Mouse (Mus musculus): Measurements from ENCODE around the gene Slu7. TPM values are rescaled to one million over a fixed set of nuclear protein-coding genes. Genes with fewer than 3 reads are reported as not detected.

Slu7 gene
- polyA plus RNA-seq, 1 experiment from 2014 or later: 55.4 TPM

DNA sequence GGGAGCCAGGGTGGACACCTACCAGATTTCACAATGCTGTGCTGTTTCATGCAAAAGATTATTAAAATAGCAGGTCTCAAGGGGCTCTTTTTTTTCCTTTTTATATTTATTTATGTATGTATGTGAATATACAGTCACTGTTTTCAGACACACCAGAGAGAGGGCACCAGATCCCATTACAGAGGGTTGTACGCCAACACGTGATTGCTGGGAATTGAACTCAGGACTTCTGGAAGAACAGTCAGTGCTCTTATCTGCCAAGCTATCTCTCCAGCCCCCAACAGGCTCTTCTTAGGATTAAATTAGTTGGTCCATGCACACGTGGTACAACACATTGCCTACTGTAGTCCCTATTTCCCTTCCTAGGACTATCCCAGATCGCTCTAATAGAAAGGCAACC is 40.2 kb upstream of the Slu7 start:
- Histone ChIP-seq H3K27me3 (ENCODE audit: control insufficient read depth, insufficient read depth, low read length) (no peaks in the 10 kb centered on the region), H3K9me3 (ENCODE audit: control insufficient read depth, low read depth, low read length) (no peaks in the 10 kb centered on the region), H3K27ac (ENCODE audit: low read length) (no peak overlapping the region), H3K36me3 (ENCODE audit: control insufficient read depth, insufficient read depth, low read length) (no peaks in the 10 kb centered on the region), H3K4me1 (ENCODE audit: control insufficient read depth, insufficient read depth, low read length) (no peaks in the 10 kb centered on the region), H3K9ac (replicated peaks; ENCODE audit: low read depth, low read length) (no peak overlapping the region), H3K4me3 (ENCODE audit: low read depth, low read length) (no peak overlapping the region), H3K4me2 (replicated peaks; ENCODE audit: low read depth, low read length) (no peak overlapping the region)
- WGBS: 83% methylated on average over 4 of the region's 4 CpGs
- no peak for ATAC-seq (ENCODE audit: insufficient number of reproducible peaks, insufficient read depth, low FRiP score, low read depth)

DNA sequence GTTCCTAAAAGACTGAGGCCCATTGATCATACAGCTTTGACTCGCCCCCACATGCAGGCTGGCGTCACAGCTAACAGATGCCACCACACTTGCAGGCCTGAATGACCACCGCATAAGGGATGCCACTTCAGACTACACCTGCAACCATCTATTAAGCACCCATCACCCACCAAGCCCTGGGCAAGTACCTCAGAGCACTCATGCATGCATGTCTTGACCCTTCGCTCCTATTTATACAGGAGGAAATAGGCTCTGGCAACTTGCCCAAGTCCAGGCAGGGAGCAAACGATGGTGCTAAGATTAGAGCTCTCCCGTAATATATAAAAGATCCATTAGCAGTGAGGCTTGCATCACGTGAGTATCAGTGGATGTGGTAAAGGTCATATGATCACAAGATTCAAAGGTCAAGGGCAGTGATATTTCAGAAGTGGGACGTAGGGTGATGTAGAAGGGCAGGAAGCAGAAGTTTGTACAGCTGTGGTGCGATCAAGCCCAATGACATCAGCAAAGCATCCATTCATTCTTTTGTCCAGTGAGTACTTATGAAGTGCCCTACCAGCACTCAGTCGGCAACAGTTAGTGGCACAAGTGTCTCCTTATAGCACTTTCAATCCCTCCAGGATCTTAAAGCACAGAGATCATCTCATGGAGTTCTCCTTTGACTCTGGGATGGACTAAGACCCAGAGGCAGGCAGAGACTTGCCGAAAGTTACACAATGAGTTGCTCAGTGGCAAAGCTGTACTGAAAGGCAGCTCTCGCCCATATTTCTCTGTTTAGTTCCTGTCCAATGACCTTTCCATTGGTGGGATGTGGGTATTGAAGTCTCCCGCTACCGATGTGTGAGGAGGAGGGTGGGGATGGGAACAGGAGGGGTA is 38.2 kb upstream of the Slu7 start:
- Histone ChIP-seq H3K36me3 (ENCODE audit: control insufficient read depth, insufficient read depth, low read length) (no peaks in the 10 kb centered on the region), H3K4me1 (ENCODE audit: control insufficient read depth, insufficient read depth, low read length) (no peaks in the 10 kb centered on the region), H3K4me3 (ENCODE audit: low read depth, low read length) (no peak overlapping the region), H3K27me3 (ENCODE audit: control insufficient read depth, insufficient read depth, low read length) (no peaks in the 10 kb centered on the region), H3K9ac (replicated peaks; ENCODE audit: low read depth, low read length) (no peak overlapping the region), H3K9me3 (ENCODE audit: control insufficient read depth, low read depth, low read length) (no peaks in the 10 kb centered on the region), H3K27ac (ENCODE audit: low read length) (no peak overlapping the region), H3K4me2 (replicated peaks; ENCODE audit: low read depth, low read length) (no peak overlapping the region)
- 57% methylated on average over 14 of the region's 14 CpGs for WGBS
- ATAC-seq (ENCODE audit: insufficient number of reproducible peaks, insufficient read depth, low FRiP score, low read depth): no peak

DNA sequence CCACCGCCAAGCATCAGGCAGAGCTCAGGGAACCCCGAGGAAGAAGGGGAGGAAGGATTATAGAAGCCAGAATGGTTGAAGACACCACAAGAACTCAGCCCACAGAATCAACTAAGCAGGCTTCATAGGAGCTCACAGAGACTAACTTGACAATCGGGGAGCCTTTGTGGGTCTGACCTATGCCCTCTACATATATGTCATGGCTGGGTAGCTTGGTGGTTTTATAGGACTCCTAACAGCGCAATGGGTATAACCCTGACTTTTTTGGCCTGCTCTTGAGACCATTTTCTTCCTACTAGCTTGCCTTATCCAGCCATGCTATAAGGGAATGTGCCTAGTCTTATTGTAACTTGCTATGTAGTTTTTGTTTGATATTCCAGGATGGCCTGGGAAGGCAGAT is 37.3 kb upstream of the Slu7 start:
- Histone ChIP-seq H3K27ac (ENCODE audit: low read length) (no peak overlapping the region), H3K9me3 (ENCODE audit: control insufficient read depth, low read depth, low read length) (no peaks in the 10 kb centered on the region), H3K9ac (replicated peaks; ENCODE audit: low read depth, low read length) (no peak overlapping the region), H3K4me3 (ENCODE audit: low read depth, low read length) (no peak overlapping the region), H3K36me3 (ENCODE audit: control insufficient read depth, insufficient read depth, low read length) (no peaks in the 10 kb centered on the region), H3K4me1 (ENCODE audit: control insufficient read depth, insufficient read depth, low read length) (no peaks in the 10 kb centered on the region), H3K27me3 (ENCODE audit: control insufficient read depth, insufficient read depth, low read length) (no peaks in the 10 kb centered on the region), H3K4me2 (replicated peaks; ENCODE audit: low read depth, low read length) (no peak overlapping the region)
- 91% methylated on average over 4 of the region's 4 CpGs for WGBS
- no peak for ATAC-seq (ENCODE audit: insufficient number of reproducible peaks, insufficient read depth, low FRiP score, low read depth)

- WGBS: 74% methylated on average over 7 of the region's 7 CpGs
- no peaks in the 10 kb centered on the region for H3K9me3 ChIP-seq (ENCODE audit: control insufficient read depth, low read depth, low read length)
- ATAC-seq (ENCODE audit: insufficient number of reproducible peaks, insufficient read depth, low FRiP score, low read depth): no peak
- no peak overlapping the region for H3K9ac ChIP-seq (replicated peaks; ENCODE audit: low read depth, low read length)
- H3K4me1 ChIP-seq (ENCODE audit: control insufficient read depth, insufficient read depth, low read length): no peaks in the 10 kb centered on the region
- H3K36me3 ChIP-seq (ENCODE audit: control insufficient read depth, insufficient read depth, low read length): no peaks in the 10 kb centered on the region
- H3K4me3 ChIP-seq (ENCODE audit: low read depth, low read length): no peak overlapping the region
- no peak overlapping the region for H3K27ac ChIP-seq (ENCODE audit: low read length)
- H3K27me3 ChIP-seq (ENCODE audit: control insufficient read depth, insufficient read depth, low read length): no peaks in the 10 kb centered on the region
- no peak overlapping the region for H3K4me2 ChIP-seq (replicated peaks; ENCODE audit: low read depth, low read length)
Measured at GRCm38 (mm10) chr11:43396672-43397071, 36.9 kb upstream of the Slu7 start.

DNA sequence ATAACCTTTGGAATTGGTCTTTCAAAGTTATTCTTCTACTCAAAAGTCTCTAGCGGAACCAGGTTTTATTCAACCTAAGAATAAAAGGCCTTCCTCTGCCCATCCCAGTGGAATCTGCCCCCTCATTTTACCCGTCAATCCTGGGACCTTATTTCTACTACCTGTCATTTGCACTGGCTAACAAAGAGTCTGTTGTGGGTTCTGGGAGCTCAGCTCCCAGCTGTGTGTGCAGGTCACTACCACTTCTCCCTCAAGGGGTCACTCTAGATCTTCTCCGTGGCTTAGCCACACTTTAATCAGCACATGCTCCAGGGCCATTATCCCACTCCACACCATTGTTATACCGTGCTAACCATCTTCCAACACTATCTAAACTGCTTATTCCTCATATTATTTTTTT is 34.2 kb upstream of the Slu7 start:
- Histone ChIP-seq H3K4me1 (ENCODE audit: control insufficient read depth, insufficient read depth, low read length) (no peaks in the 10 kb centered on the region), H3K27ac (ENCODE audit: low read length) (no peak overlapping the region), H3K4me3 (ENCODE audit: low read depth, low read length) (no peak overlapping the region), H3K4me2 (replicated peaks; ENCODE audit: low read depth, low read length) (no peak overlapping the region), H3K9ac (replicated peaks; ENCODE audit: low read depth, low read length) (no peak overlapping the region), H3K36me3 (ENCODE audit: control insufficient read depth, insufficient read depth, low read length) (no peaks in the 10 kb centered on the region), H3K9me3 (ENCODE audit: control insufficient read depth, low read depth, low read length) (no peaks in the 10 kb centered on the region), H3K27me3 (ENCODE audit: control insufficient read depth, insufficient read depth, low read length) (no peaks in the 10 kb centered on the region)
- 42% methylated on average over 4 of the region's 4 CpGs for WGBS
- ATAC-seq (ENCODE audit: insufficient number of reproducible peaks, insufficient read depth, low FRiP score, low read depth): no peak

- no peaks in the 10 kb centered on the region for H3K4me1 ChIP-seq (ENCODE audit: control insufficient read depth, insufficient read depth, low read length)
- H3K9ac ChIP-seq (replicated peaks; ENCODE audit: low read depth, low read length): no peak overlapping the region
- no peak overlapping the region for H3K4me3 ChIP-seq (ENCODE audit: low read depth, low read length)
- H3K9me3 ChIP-seq (ENCODE audit: control insufficient read depth, low read depth, low read length): peaks cover 3% of the 10 kb centered on the region; the same call in 1 of the 2 replicates
- no peak overlapping the region for H3K4me2 ChIP-seq (replicated peaks; ENCODE audit: low read depth, low read length)
- H3K27ac ChIP-seq (ENCODE audit: low read length): no peak overlapping the region
- no peaks in the 10 kb centered on the region for H3K36me3 ChIP-seq (ENCODE audit: control insufficient read depth, insufficient read depth, low read length)
- no peak for ATAC-seq (ENCODE audit: insufficient number of reproducible peaks, insufficient read depth, low FRiP score, low read depth)
- WGBS: 95% methylated on average over 1 of the region's 1 CpGs
- no peaks in the 10 kb centered on the region for H3K27me3 ChIP-seq (ENCODE audit: control insufficient read depth, insufficient read depth, low read length)
Measured at GRCm38 (mm10) chr11:43400131-43400530, 33.4 kb upstream of the Slu7 start.

DNA sequence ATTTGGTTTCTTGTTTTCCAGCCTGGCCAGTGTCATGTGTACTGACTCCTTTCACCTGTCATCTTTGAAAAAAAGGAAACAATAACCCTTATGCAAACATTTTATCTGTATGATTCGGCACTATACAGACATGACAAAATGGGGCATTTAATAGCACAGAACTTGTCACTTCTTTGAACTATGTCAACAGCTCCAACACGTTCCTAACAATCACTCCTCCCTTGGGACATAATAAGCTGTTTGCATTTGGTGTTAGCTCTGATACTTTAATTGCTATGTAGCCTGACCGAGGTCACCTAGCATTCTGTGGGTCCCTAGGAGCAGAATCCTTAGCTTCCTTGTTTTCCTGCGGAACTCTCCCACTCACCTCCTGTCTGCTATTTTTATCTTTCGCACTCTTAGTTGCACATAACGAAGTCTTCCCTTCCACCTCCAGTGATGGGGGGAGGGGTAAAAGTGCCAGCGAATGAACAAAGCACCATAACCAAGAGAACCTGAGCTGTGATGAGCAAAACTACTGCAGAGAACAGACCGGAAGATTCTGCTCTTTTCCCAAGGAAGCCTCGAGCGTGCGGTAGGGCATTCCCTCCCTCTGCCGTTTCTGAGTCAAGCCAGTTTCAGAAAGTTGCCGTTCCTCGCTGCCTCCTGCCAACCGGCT is 29.3 kb upstream of the Slu7 start:
- WGBS: 75% methylated on average over 15 of the region's 15 CpGs
- Histone ChIP-seq H3K9ac (replicated peaks; ENCODE audit: low read depth, low read length) (no peak overlapping the region), H3K4me2 (replicated peaks; ENCODE audit: low read depth, low read length) (no peak overlapping the region), H3K9me3 (ENCODE audit: control insufficient read depth, low read depth, low read length) (peaks cover 3% of the 10 kb centered on the region; the same call in 1 of the 2 replicates), H3K4me1 (ENCODE audit: control insufficient read depth, insufficient read depth, low read length) (no peaks in the 10 kb centered on the region), H3K36me3 (ENCODE audit: control insufficient read depth, insufficient read depth, low read length) (no peaks in the 10 kb centered on the region), H3K27me3 (ENCODE audit: control insufficient read depth, insufficient read depth, low read length) (no peaks in the 10 kb centered on the region), H3K4me3 (ENCODE audit: low read depth, low read length) (no peak overlapping the region), H3K27ac (ENCODE audit: low read length) (no peak overlapping the region)
- peak; percentile 80 for ATAC-seq (ENCODE audit: insufficient number of reproducible peaks, insufficient read depth, low FRiP score, low read depth)

DNA sequence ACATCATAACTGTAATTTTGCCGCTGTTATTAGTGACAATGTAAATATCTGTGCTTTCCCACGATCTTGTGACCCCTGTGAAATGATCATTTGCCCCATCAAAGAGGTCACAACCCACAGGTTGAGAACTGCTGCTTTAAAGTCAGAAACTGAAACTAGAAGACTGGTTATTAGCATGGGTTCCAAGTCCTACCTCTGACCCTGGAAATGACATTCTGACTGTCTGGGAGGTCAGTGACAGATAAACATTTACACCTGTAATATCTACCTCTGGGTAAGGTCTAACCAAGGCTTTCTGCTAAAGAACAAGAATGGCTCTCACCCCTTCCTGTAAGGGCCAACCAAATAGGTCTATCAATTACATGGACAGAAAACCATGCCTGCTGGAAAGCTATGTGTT is 24.7 kb upstream of the Slu7 start:
- WGBS: 83% methylated on average over 2 of the region's 2 CpGs
- ATAC-seq (ENCODE audit: insufficient number of reproducible peaks, insufficient read depth, low FRiP score, low read depth): no peak

More for the DNA sequence above, 24.7 kb upstream of the Slu7 start:
- H3K4me2 ChIP-seq (replicated peaks; ENCODE audit: low read depth, low read length): no peak overlapping the region
- H3K36me3 ChIP-seq (ENCODE audit: control insufficient read depth, insufficient read depth, low read length): no peaks in the 10 kb centered on the region
- no peak overlapping the region for H3K4me3 ChIP-seq (ENCODE audit: low read depth, low read length)
- no peak overlapping the region for H3K27ac ChIP-seq (ENCODE audit: low read length)
- H3K27me3 ChIP-seq (ENCODE audit: control insufficient read depth, insufficient read depth, low read length): no peaks in the 10 kb centered on the region
- no peak overlapping the region for H3K9ac ChIP-seq (replicated peaks; ENCODE audit: low read depth, low read length)
- no peaks in the 10 kb centered on the region for H3K4me1 ChIP-seq (ENCODE audit: control insufficient read depth, insufficient read depth, low read length)
- peaks cover 3% of the 10 kb centered on the region; the same call in 1 of the 2 replicates for H3K9me3 ChIP-seq (ENCODE audit: control insufficient read depth, low read depth, low read length)
